Mouse (Mus musculus): ENCODE results near the gene Map3k12. TPM values are rescaled to one million over a fixed set of nuclear protein-coding genes. Genes with fewer than 3 reads are reported as not detected.
A peak's percentile ranks its signal among the peaks of the same experiment; 100 is the strongest.

The Map3k12 gene
- polyA plus RNA-seq, 1 experiment from 2014 or later = 14.4 TPM

- Histone ChIP-seq H3K4me1 (peaks cover 4% of the 10 kb centered on the region), H3K9me3 (no peaks in the 10 kb centered on the region), H3K4me2 (0 out of 2 replicates have a peak overlapping the region, but pooled peaks have one; percentile 1), H3K4me3 (no peak overlapping the region), H3K9ac (no peak overlapping the region), H3K27ac (no peak overlapping the region), H3K36me3 (no peaks in the 10 kb centered on the region), H3K27me3 (no peaks in the 10 kb centered on the region)
- no peak for ATAC-seq (ENCODE audit: borderline replicate concordance, extremely low read depth, low FRiP score, low TSS enrichment)
- WGBS = 34% methylated on average over 7 of the region's 7 CpGs
Observed at GRCm38 (mm10) chr15:102450928-102451327, 65.9 kb downstream of the Map3k12 start.

- no peak for ATAC-seq (ENCODE audit: borderline replicate concordance, extremely low read depth, low FRiP score, low TSS enrichment)
- Histone ChIP-seq H3K27me3 (no peaks in the 10 kb centered on the region), H3K4me2 (no peak overlapping the region), H3K36me3 (no peaks in the 10 kb centered on the region), H3K9me3 (no peaks in the 10 kb centered on the region), H3K4me1 (peaks cover 4% of the 10 kb centered on the region), H3K27ac (no peak overlapping the region), H3K4me3 (no peak overlapping the region), H3K9ac (no peak overlapping the region)
- WGBS = 42% methylated on average over 8 of the region's 8 CpGs
Observed at GRCm38 (mm10) chr15:102449366-102449765, 67.5 kb downstream of the Map3k12 start.

Other genes starting within 250 kb of the Map3k12 start
- 0.53 and 0.57 TPM in 2 replicates for gene Gm9918, start 246.5 kb downstream of the Map3k12 start, polyA plus RNA-seq (2015; fragmentation: Nextera tagmentation; extraction: Ambion mirVana)
- 63.8 and 65.3 TPM in 2 replicates for gene Mfsd5, start 237.6 kb downstream of the Map3k12 start, polyA plus RNA-seq (2015; fragmentation: Nextera tagmentation; extraction: Ambion mirVana)
- gene Espl1, start 220.8 kb downstream of the Map3k12 start, polyA plus RNA-seq (2015; fragmentation: Nextera tagmentation; extraction: Ambion mirVana) = 27.6 and 32.2 TPM in 2 replicates
- gene Pfdn5, start 190.9 kb downstream of the Map3k12 start, polyA plus RNA-seq (2015; fragmentation: Nextera tagmentation; extraction: Ambion mirVana) = 368 and 401 TPM in 2 replicates
- gene Myg1, start 185.4 kb downstream of the Map3k12 start, polyA plus RNA-seq (2015; fragmentation: Nextera tagmentation; extraction: Ambion mirVana) = 100 and 106 TPM in 2 replicates
- 91.1 and 92.0 TPM in 2 replicates for gene Aaas, start 166.3 kb downstream of the Map3k12 start, polyA plus RNA-seq (2015; fragmentation: Nextera tagmentation; extraction: Ambion mirVana)
- 0.48 and 0.55 TPM in 2 replicates for gene Sp7, start 149.9 kb downstream of the Map3k12 start, polyA plus RNA-seq (2015; fragmentation: Nextera tagmentation; extraction: Ambion mirVana)
- gene Sp1, start 110.9 kb downstream of the Map3k12 start, polyA plus RNA-seq (2015; fragmentation: Nextera tagmentation; extraction: Ambion mirVana) = 10.6 TPM in 2 replicates
- gene Amhr2, start 71.7 kb downstream of the Map3k12 start, polyA plus RNA-seq (2015; fragmentation: Nextera tagmentation; extraction: Ambion mirVana) = 0.59 and 0.82 TPM in 2 replicates
- gene Prr13, start 58.0 kb downstream of the Map3k12 start, polyA plus RNA-seq (2015; fragmentation: Nextera tagmentation; extraction: Ambion mirVana) = 69.4 and 71.4 TPM in 2 replicates
- gene Pcbp2, start 46.5 kb downstream of the Map3k12 start, polyA plus RNA-seq (2015; fragmentation: Nextera tagmentation; extraction: Ambion mirVana) = 217 TPM in 2 replicates
- gene Gm10337, start 13.3 kb downstream of the Map3k12 start, polyA plus RNA-seq (2015; fragmentation: Nextera tagmentation; extraction: Ambion mirVana) = not detected in 2 replicates
- gene Tarbp2, start 1.1 kb upstream of the Map3k12 start, polyA plus RNA-seq (2015; fragmentation: Nextera tagmentation; extraction: Ambion mirVana) = 80.7 and 82.7 TPM in 2 replicates
- 2.0 and 5.4 TPM in 2 replicates for gene Npff, start 7.9 kb upstream of the Map3k12 start, polyA plus RNA-seq (2015; fragmentation: Nextera tagmentation; extraction: Ambion mirVana)
- gene Gm28047, start 108.0 kb upstream of the Map3k12 start, polyA plus RNA-seq (2015; fragmentation: Nextera tagmentation; extraction: Ambion mirVana) = not detected in 2 replicates
- 40.6 and 47.0 TPM in 2 replicates for gene Atf7, start 108.4 kb upstream of the Map3k12 start, polyA plus RNA-seq (2015; fragmentation: Nextera tagmentation; extraction: Ambion mirVana)
- gene Atp5g2, start 155.3 kb upstream of the Map3k12 start, polyA plus RNA-seq (2015; fragmentation: Nextera tagmentation; extraction: Ambion mirVana) = 70.9 and 83.1 TPM in 2 replicates
- 48.0 and 51.4 TPM in 2 replicates for gene Calcoco1, start 205.1 kb upstream of the Map3k12 start, polyA plus RNA-seq (2015; fragmentation: Nextera tagmentation; extraction: Ambion mirVana)

All from lung, embryonic 15.5 days (tissue).